Mouse (Mus musculus): Measurements from ENCODE around the gene Fmnl2. TPM values are rescaled to one million over a fixed set of nuclear protein-coding genes. Genes with fewer than 3 reads are reported as not detected.

The Fmnl2 gene
- polyA plus RNA-seq, 1 experiment, result 2.6 TPM

- TF ChIP-seq FOSL1 (IDR thresholded peaks at IDR 0.05; ENCODE audit: insufficient read depth, low read length, poor library complexity, severe bottlenecking), result no peak
- no peak for TF ChIP-seq CTCF (IDR thresholded peaks at IDR 0.05; ENCODE audit: control insufficient read depth, insufficient read depth, insufficient read length)
- TF ChIP-seq MYOD1 (IDR thresholded peaks at IDR 0.05; ENCODE audit: control insufficient read depth, insufficient read length, low read depth), result no peak
- TF ChIP-seq USF1 (IDR thresholded peaks at IDR 0.05; ENCODE audit: low read depth), result no peak
- TF ChIP-seq CEBPB (IDR thresholded peaks at IDR 0.05; ENCODE audit: low read depth), result no peak
- no peak for TF ChIP-seq MAX (IDR thresholded peaks at IDR 0.05)
- TF ChIP-seq MYOG (IDR thresholded peaks at IDR 0.05; ENCODE audit: control insufficient read depth, extremely low read depth, insufficient read length), result no peak
- Histone ChIP-seq H3K79me2 (ENCODE audit: control insufficient read depth, insufficient read depth) (peaks cover 34% of the 10 kb centered on the region), H3K79me3 (ENCODE audit: low read depth) (no peaks in the 10 kb centered on the region), H3K36me3 (ENCODE audit: control insufficient read depth, insufficient read depth) (no peaks in the 10 kb centered on the region), H3K27me3 (ENCODE audit: control insufficient read depth, insufficient read depth, insufficient read length) (no peaks in the 10 kb centered on the region), H3ac (ENCODE audit: control insufficient read depth, insufficient read length, low read depth) (no peak overlapping the region), H3K4me3 (ENCODE audit: insufficient read depth, poor library complexity, severe bottlenecking) (no peak overlapping the region)
Measured at GRCm38 (mm10) chr2:52957771-52958534, 100.3 kb downstream of the Fmnl2 start.

- peaks cover 2% of the 10 kb centered on the region for H3K79me3 ChIP-seq (ENCODE audit: low read depth)
- no peak overlapping the region for H3ac ChIP-seq (ENCODE audit: control insufficient read depth, insufficient read length, low read depth)
- no peak overlapping the region for H3K4me3 ChIP-seq (ENCODE audit: insufficient read depth, poor library complexity, severe bottlenecking)
- H3K36me3 ChIP-seq (ENCODE audit: control insufficient read depth, insufficient read depth), result no peaks in the 10 kb centered on the region
- TF ChIP-seq MYOD1 (IDR thresholded peaks at IDR 0.05; ENCODE audit: control insufficient read depth, insufficient read length, low read depth) (no peak), CEBPB (IDR thresholded peaks at IDR 0.05; ENCODE audit: low read depth) (no peak), FOSL1 (IDR thresholded peaks at IDR 0.05; ENCODE audit: insufficient read depth, low read length, poor library complexity, severe bottlenecking) (no peak), USF1 (IDR thresholded peaks at IDR 0.05; ENCODE audit: low read depth) (no peak), MYOG (IDR thresholded peaks at IDR 0.05; ENCODE audit: control insufficient read depth, extremely low read depth, insufficient read length) (no peak), CTCF (IDR thresholded peaks at IDR 0.05; ENCODE audit: control insufficient read depth, insufficient read depth, insufficient read length) (no peak), MAX (IDR thresholded peaks at IDR 0.05) (no peak)
- no peaks in the 10 kb centered on the region for H3K27me3 ChIP-seq (ENCODE audit: control insufficient read depth, insufficient read depth, insufficient read length)
- peaks cover 38% of the 10 kb centered on the region for H3K79me2 ChIP-seq (ENCODE audit: control insufficient read depth, insufficient read depth)
Measured at GRCm38 (mm10) chr2:52958535-52959290, 101.1 kb downstream of the Fmnl2 start.

GRCm38 (mm10) chr2:52959291-52959621, 101.6 kb downstream of the Fmnl2 start:
- no peaks in the 10 kb centered on the region for H3K27me3 ChIP-seq (ENCODE audit: control insufficient read depth, insufficient read depth, insufficient read length)
- H3ac ChIP-seq (ENCODE audit: control insufficient read depth, insufficient read length, low read depth), result no peak overlapping the region
- peaks cover 2% of the 10 kb centered on the region for H3K79me3 ChIP-seq (ENCODE audit: low read depth)
- H3K36me3 ChIP-seq (ENCODE audit: control insufficient read depth, insufficient read depth), result no peaks in the 10 kb centered on the region
- H3K4me3 ChIP-seq (ENCODE audit: insufficient read depth, poor library complexity, severe bottlenecking), result no peak overlapping the region
- peaks cover 32% of the 10 kb centered on the region for H3K79me2 ChIP-seq (ENCODE audit: control insufficient read depth, insufficient read depth)
- TF ChIP-seq MYOG (IDR thresholded peaks at IDR 0.05; ENCODE audit: control insufficient read depth, extremely low read depth, insufficient read length) (no peak), CTCF (IDR thresholded peaks at IDR 0.05; ENCODE audit: control insufficient read depth, insufficient read depth, insufficient read length) (no peak), MAX (IDR thresholded peaks at IDR 0.05) (no peak), FOSL1 (IDR thresholded peaks at IDR 0.05; ENCODE audit: insufficient read depth, low read length, poor library complexity, severe bottlenecking) (no peak), CEBPB (IDR thresholded peaks at IDR 0.05; ENCODE audit: low read depth) (no peak), MYOD1 (IDR thresholded peaks at IDR 0.05; ENCODE audit: control insufficient read depth, insufficient read length, low read depth) (no peak), USF1 (IDR thresholded peaks at IDR 0.05; ENCODE audit: low read depth) (no peak)

- no peaks in the 10 kb centered on the region for H3K36me3 ChIP-seq (ENCODE audit: control insufficient read depth, insufficient read depth)
- H3ac ChIP-seq (ENCODE audit: control insufficient read depth, insufficient read length, low read depth), result no peak overlapping the region
- H3K79me3 ChIP-seq (ENCODE audit: low read depth), result peaks cover 2% of the 10 kb centered on the region
- H3K4me3 ChIP-seq (ENCODE audit: insufficient read depth, poor library complexity, severe bottlenecking), result no peak overlapping the region
- H3K27me3 ChIP-seq (ENCODE audit: control insufficient read depth, insufficient read depth, insufficient read length), result no peaks in the 10 kb centered on the region
- peaks cover 31% of the 10 kb centered on the region for H3K79me2 ChIP-seq (ENCODE audit: control insufficient read depth, insufficient read depth)
- TF ChIP-seq MYOG (IDR thresholded peaks at IDR 0.05; ENCODE audit: control insufficient read depth, extremely low read depth, insufficient read length) (no peak), MAX (IDR thresholded peaks at IDR 0.05) (no peak), CEBPB (IDR thresholded peaks at IDR 0.05; ENCODE audit: low read depth) (no peak), USF1 (IDR thresholded peaks at IDR 0.05; ENCODE audit: low read depth) (no peak), MYOD1 (IDR thresholded peaks at IDR 0.05; ENCODE audit: control insufficient read depth, insufficient read length, low read depth) (no peak), CTCF (IDR thresholded peaks at IDR 0.05; ENCODE audit: control insufficient read depth, insufficient read depth, insufficient read length) (no peak), FOSL1 (IDR thresholded peaks at IDR 0.05; ENCODE audit: insufficient read depth, low read length, poor library complexity, severe bottlenecking) (no peak)
Measured at GRCm38 (mm10) chr2:52959982-52960381, 102.3 kb downstream of the Fmnl2 start.

GRCm38 (mm10) chr2:52960697-52961096, 103.0 kb downstream of the Fmnl2 start:
- no peak for TF ChIP-seq FOSL1 (IDR thresholded peaks at IDR 0.05; ENCODE audit: insufficient read depth, low read length, poor library complexity, severe bottlenecking)
- TF ChIP-seq MAX (IDR thresholded peaks at IDR 0.05), result no peak
- no peak for TF ChIP-seq MYOD1 (IDR thresholded peaks at IDR 0.05; ENCODE audit: control insufficient read depth, insufficient read length, low read depth)
- TF ChIP-seq USF1 (IDR thresholded peaks at IDR 0.05; ENCODE audit: low read depth), result no peak
- H3ac ChIP-seq (ENCODE audit: control insufficient read depth, insufficient read length, low read depth), result no peak overlapping the region
- H3K79me3 ChIP-seq (ENCODE audit: low read depth), result peaks cover 2% of the 10 kb centered on the region
- H3K79me2 ChIP-seq (ENCODE audit: control insufficient read depth, insufficient read depth), result peaks cover 31% of the 10 kb centered on the region
- H3K27me3 ChIP-seq (ENCODE audit: control insufficient read depth, insufficient read depth, insufficient read length), result no peaks in the 10 kb centered on the region
- no peak overlapping the region for H3K4me3 ChIP-seq (ENCODE audit: insufficient read depth, poor library complexity, severe bottlenecking)
- H3K36me3 ChIP-seq (ENCODE audit: control insufficient read depth, insufficient read depth), result no peaks in the 10 kb centered on the region
